Mouse (Mus musculus) gastrocnemius, postnatal 10 days (tissue): Measurements from ENCODE around the gene Mia2. TPM values are rescaled to one million over a fixed set of nuclear protein-coding genes. Genes with fewer than 3 reads are reported as not detected.
"Not testable (repeated sequence)": the region's sequence is repeated elsewhere in the genome, so short reads cannot be mapped to it uniquely, and the experiment has no call there.

Source experiments
- DNase-seq: peaks from one replicate; pipeline ENCODE4 v3.0.0; 2021; ENCODE audit warnings: mixed read lengths
- microRNA-seq, 2 experiments: library from miRNA; unstranded; fragments of <30 nt; microRNA quantifications; one replicate each; pipeline ENCODE4 v1.2.0; 2021
- total RNA-seq, 2 experiments: library from RNA; stranded (reverse); gene quantifications; 2 replicates each; pipeline ENCODE4 v1.2.3; 2021

The Mia2 gene
- total RNA-seq, 2 experiments from 2014 or later: 67.3 to 77.8 TPM

GRCm38 (mm10) chr12:59238434-59238833, 142.8 kb downstream of the Mia2 start:
- DNase-seq: no peak

- DNase-seq: not testable (repeated sequence)
Measured at GRCm38 (mm10) chr12:59241031-59241430, 145.4 kb downstream of the Mia2 start.

Small RNA genes within 50 kb of the gene (microRNA-seq; reads per million reads assigned to microRNA genes)
- 0 reads per million in 2 experiments for gene Gm27284

Other genes with a start within 250 kb of the Mia2 start
- 10 to 100 TPM; 50.6 to 59.4 TPM for gene Sec23a, start 83.8 kb upstream of the Mia2 start, total RNA-seq
- 1 to 10 TPM; 5.5 to 6.1 TPM for gene Gemin2, start 82.4 kb upstream of the Mia2 start, total RNA-seq
- gene Trappc6b, start 34.3 kb upstream of the Mia2 start, total RNA-seq: 10 to 100 TPM; 36.9 to 37.8 TPM
- gene Pnn, start 28.9 kb upstream of the Mia2 start, total RNA-seq: 10 to 100 TPM; 18.6 to 27.6 TPM
- 1 to 10 TPM; 4.1 to 7.4 TPM for gene Fbxo33, start 123.9 kb downstream of the Mia2 start, total RNA-seq